Mouse (Mus musculus) cerebellum, adult 2 months (tissue): ENCODE measurements around the gene Cers3.

Experiments
- CTCF ChIP-seq: fragments of 200-500 bp; IDR thresholded peaks from 2 replicates; pipeline ENCODE4 v1.5.1; 2011; ENCODE audit warnings: low read depth, mild to moderate bottlenecking, control low read depth, low read length, moderate library complexity, borderline replicate concordance; ENCODE audit not compliant: insufficient read depth
- POLR2A ChIP-seq: fragments of 200-500 bp; IDR thresholded peaks from 2 replicates; pipeline ENCODE4 v1.6.1; 2011; ENCODE audit warnings: low read length, control low read depth, borderline replicate concordance; ENCODE audit not compliant: insufficient read depth

DNA sequence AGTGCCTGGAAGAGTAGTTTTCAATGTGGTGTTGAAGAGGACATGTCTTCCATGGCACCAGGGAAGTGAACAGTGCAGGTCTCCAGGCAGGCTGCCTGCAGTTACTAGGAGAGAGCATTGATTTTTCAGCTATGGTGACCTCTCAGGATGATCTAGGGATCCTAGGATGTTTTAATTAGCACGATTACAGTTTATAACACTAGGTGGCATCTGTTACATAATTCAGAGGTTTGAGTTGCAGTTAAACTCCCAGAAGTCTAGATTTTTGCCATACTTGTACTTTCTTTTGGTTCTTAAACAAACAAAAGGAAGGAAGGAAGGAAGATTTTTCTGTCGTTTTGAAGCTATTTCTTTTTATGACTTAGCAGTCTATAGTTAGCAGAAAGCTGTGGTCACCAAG, 32.1 kb upstream of the Cers3 start:
- TF ChIP-seq CTCF, result peak; percentile 19; the same call in 1 of the 2 replicates
- no peak for TF ChIP-seq POLR2A
